Mouse (Mus musculus): ENCODE data around the gene Ghr.

Ghr gene

GRCm38 (mm10) chr15:3295986-3296385 lies 287.3 kb downstream of the Ghr start:
- DNase-seq (ENCODE audit: low spot score in 2 of 2): no peak

GRCm38 (mm10) chr15:3293477-3293876 lies 289.8 kb downstream of the Ghr start:
- DNase-seq (ENCODE audit: low spot score in 2 of 2): no peak

GRCm38 (mm10) chr15:3290435-3290834 lies 292.9 kb downstream of the Ghr start:
- no peak for DNase-seq (ENCODE audit: low spot score in 2 of 2)

- DNase-seq (ENCODE audit: low spot score in 2 of 2): no peak
Measured at GRCm38 (mm10) chr15:3286032-3286431, 297.3 kb downstream of the Ghr start.

- DNase-seq (ENCODE audit: low spot score in 2 of 2): no peak
Measured at GRCm38 (mm10) chr15:3281737-3282136, 301.6 kb downstream of the Ghr start.

GRCm38 (mm10) chr15:3281216-3281615 lies 302.1 kb downstream of the Ghr start:
- no peak for DNase-seq (ENCODE audit: low spot score in 2 of 2)

GRCm38 (mm10) chr15:3279242-3279641 lies 304.1 kb downstream of the Ghr start:
- no peak for DNase-seq (ENCODE audit: low spot score in 2 of 2)

GRCm38 (mm10) chr15:3277391-3277790 lies 305.9 kb downstream of the Ghr start:
- no peak for DNase-seq (ENCODE audit: low spot score in 2 of 2)

GRCm38 (mm10) chr15:3273191-3273590 lies 310.1 kb downstream of the Ghr start:
- DNase-seq (ENCODE audit: low spot score in 2 of 2): no peak

GRCm38 (mm10) chr15:3271216-3271615 lies 312.1 kb downstream of the Ghr start:
- DNase-seq (ENCODE audit: low spot score in 2 of 2): no peak

GRCm38 (mm10) chr15:3270646-3271077 lies 312.6 kb downstream of the Ghr start:
- DNase-seq (ENCODE audit: low spot score in 2 of 2): peak; percentile 44 to 45

- no peak for DNase-seq (ENCODE audit: low spot score in 2 of 2)
Measured at GRCm38 (mm10) chr15:3269996-3270645, 313.2 kb downstream of the Ghr start.

GRCm38 (mm10) chr15:3269496-3269895 lies 313.8 kb downstream of the Ghr start:
- no peak for DNase-seq (ENCODE audit: low spot score in 2 of 2)

- no peak for DNase-seq (ENCODE audit: low spot score in 2 of 2)
Measured at GRCm38 (mm10) chr15:3268247-3268646, 315.0 kb downstream of the Ghr start, which contains the start of gene Selenop. Gene Selenop, plus strand, starts transcription at chr15:3268547.
